Mouse (Mus musculus) spleen, postnatal 36 days (tissue): ENCODE measurements around the gene Olfr669.
"Not testable (repeated sequence)": the region's sequence is repeated elsewhere in the genome, so short reads cannot be mapped to it uniquely, and the experiment has no call there.

Source experiments
- DNase-seq, 2 experiments: peaks; one replicate each; pipeline ENCODE4 v3.0.0; 2022; ENCODE audit warnings: low spot score in 2 of 2, mixed read lengths in 1 of 2

Gene Olfr669

DNA sequence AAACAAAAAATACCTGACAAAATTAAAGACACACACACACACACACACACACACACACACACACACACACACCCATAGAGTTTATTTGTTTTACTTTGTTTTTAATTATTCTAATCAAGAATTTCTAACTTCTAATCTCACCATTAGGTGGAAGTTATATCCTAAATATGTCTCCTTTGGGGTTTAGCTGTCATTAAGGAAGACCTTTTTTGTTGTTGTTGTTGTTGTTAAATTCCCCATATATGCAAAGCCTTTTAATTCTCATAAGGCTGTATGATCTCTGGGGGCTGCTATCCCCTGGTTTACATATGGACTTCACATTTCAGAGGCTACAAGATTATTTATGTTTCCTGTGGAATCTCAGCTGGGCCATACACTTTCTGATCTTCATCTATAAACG, at the start of gene Olfr669:
TSS of gene Olfr669 (plus strand) at position 301 of the 400 bp plus-strand sequence.
- DNase-seq = no peak

DNA sequence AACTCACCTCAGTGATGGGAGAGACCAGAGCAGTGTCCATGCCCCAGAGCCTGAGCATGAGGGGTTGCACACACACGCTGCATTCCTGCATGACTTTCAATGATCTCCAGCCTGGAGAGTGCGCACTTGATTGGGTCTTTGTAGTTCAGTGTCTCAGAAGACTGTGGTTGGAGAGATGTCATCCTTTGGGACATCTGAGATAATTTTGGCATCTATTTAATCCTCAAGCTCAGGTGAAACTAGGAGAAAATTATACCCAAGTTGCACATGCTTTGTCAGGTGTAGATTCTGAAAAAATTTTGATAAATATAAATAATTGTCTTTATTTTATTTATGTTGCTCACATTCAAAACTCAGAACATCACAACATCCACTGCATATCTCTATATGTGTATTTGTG, 38.2 kb upstream of the Olfr669 start, which contains the start of gene Olfr666:
TSS of gene Olfr666 (minus strand) at position 101 of the 400 bp plus-strand sequence.
- DNase-seq = no peak

DNA sequence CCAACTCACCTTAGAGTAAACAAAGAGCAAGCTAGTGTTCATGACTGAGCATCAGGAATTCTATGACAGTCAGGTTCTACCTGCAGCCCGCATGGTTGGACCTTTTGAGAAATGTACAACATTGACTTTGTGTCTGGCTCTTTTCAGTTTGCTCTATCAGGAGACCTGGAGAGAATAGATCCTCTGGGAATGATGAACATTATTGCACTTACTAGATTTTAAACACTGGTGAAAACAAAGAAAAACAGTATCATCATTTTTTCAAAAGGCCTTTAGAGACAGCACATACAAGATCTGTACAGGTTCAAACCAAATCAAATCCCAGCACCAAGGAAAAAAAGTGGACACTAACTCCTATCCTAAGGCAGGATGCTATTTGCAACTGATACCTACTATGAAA, 12.7 kb upstream of the Olfr669 start, which contains the start of gene Olfr667:
TSS of gene Olfr667 (minus strand) at position 101 of the 400 bp plus-strand sequence.
- no peak for DNase-seq

DNA sequence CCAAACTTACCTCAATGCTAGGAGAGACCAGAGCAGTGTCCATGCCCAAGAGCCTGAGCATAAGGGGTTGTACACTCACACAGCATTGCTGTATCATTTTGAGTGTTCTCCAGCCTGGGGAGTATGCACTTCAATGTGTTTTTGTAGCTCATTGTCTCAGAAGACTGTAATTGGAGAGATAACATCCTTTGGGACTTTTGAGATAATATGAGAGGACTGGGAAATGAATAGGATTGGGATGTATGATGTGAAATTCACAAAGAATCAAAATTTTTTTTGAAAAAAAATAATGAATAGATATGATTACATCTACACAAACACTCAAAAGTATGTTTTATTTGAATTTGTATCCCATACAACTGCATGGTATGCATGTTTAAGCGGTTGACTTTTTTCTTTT, 6.1 kb upstream of the Olfr669 start, which contains the start of gene Olfr668:
TSS of gene Olfr668 (minus strand) at position 101 of the 400 bp plus-strand sequence.
- no peak for DNase-seq

DNA sequence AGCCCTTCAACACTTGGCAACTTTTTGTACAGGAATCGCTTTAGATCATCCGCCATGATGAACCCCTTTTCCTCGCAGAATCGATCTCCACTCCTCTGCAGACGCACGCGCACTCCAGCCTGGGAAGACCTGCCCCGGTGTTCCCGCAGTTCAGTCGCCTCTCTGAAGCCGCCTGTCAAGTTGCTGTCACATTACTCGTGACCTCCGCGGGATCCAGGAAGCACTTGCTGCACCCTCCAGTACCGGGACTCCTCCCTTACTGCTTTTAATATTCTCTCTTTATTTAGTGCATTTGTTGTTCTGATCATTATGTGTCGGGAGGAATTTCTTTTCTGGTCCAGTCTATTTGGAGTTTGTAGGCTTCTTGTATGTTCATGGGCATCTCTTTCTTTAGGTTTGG, 16.2 kb downstream of the Olfr669 start:
- not testable (repeated sequence) for DNase-seq

DNA sequence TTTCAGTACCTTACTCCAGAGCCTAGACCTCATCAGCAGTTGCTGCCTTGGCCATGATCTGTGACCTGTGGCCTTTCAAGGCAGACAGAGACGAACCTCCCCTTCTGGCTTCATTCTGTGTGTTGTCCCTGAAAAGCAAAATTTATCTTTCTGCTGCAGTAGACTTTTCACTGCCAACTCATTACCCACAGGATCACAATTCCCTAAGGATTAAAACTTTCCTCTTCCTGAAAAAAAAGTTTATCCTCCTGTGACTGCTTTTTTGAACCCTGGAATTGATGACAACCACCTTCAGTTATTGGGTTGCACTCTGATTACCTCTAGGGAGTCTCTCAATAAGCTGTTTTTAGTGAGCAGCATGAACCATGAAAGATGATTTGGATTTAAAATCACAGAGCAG, 28.5 kb downstream of the Olfr669 start, which contains the start of gene Olfr670:
TSS of gene Olfr670 (minus strand) at position 101 of the 400 bp plus-strand sequence.
- no peak for DNase-seq

DNA sequence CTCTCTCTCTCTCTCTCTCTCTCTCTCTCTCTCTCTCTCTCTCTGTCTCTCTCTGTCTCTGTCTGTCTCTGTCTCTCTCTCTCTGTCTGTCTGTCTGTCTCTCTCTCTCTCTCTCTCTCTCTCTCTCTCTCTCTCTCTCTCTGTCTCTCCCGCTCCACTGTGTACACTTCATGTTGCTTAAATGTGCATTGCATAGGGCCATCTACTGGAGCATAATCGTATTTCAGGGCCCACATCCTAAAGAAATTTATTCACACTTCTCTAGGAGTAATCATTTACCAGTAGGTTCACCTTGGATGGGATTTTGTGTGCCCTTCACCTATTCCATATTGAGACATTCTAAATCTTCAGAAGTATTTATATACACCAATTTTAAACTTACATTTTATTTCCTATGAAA, 38.5 kb downstream of the Olfr669 start:
- DNase-seq = not testable (repeated sequence)

DNA sequence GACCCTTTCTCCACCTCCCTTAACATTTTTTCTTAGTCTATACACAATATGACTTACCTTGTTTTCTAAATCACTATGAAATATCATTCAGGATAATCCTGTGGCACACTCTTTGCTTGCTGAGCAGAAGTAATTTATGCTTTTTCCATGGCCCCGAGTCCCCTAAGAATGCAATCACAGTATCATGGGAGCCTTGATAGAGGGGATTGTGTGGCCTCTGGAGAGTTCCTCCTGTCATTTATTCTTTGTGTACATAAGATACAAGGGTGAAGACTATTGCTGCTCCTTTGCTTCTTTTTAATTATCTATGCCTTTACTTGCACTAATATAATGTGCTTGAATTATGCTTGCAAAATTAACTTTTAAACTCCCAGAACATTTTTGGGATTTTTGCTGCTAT, 45.0 kb downstream of the Olfr669 start, which contains the start of gene Olfr671:
TSS of gene Olfr671 (minus strand) at position 101 of the 400 bp plus-strand sequence.
- no peak for DNase-seq
